Mouse (Mus musculus) forebrain, embryonic 13.5 days (tissue): ENCODE data around the gene Chchd4. TPM values are rescaled to one million over a fixed set of nuclear protein-coding genes. Genes with fewer than 3 reads are reported as not detected.

Experiments
- ATAC-seq: fragments of 200-750 bp; cut with Nextera tagmentation; 2 replicates; pipeline ENCODE4 v1.8.0; 2017
- H3K27ac ChIP-seq: fragments of 300-500 bp; sonication (generic); 2 replicates; pipeline ENCODE4 v1.5.1; 2015; ENCODE audit warnings: inconsistent platforms, mild to moderate bottlenecking, moderate library complexity
- H3K27me3 ChIP-seq: fragments of 300-500 bp; sonication (generic); 2 replicates; pipeline ENCODE4 v1.6.1; 2015; ENCODE audit warnings: mild to moderate bottlenecking, inconsistent platforms
- H3K36me3 ChIP-seq: fragments of 300-500 bp; sonication (generic); 2 replicates; pipeline ENCODE4 v1.6.1; 2015; ENCODE audit warnings: mild to moderate bottlenecking, inconsistent platforms; ENCODE audit not compliant: poor library complexity, severe bottlenecking
- H3K4me1 ChIP-seq: fragments of 300-500 bp; sonication (generic); 2 replicates; pipeline ENCODE4 v1.6.1; 2015; ENCODE audit warnings: inconsistent platforms
- H3K4me2 ChIP-seq: fragments of 300-500 bp; sonication (generic); 2 replicates; pipeline ENCODE4 v1.6.1; 2015; ENCODE audit warnings: inconsistent platforms, mild to moderate bottlenecking, moderate library complexity
- H3K4me3 ChIP-seq: fragments of 300-500 bp; sonication (generic); 2 replicates; pipeline ENCODE4 v1.5.1; 2015; ENCODE audit warnings: mild to moderate bottlenecking, inconsistent platforms
- H3K9ac ChIP-seq: fragments of 300-500 bp; sonication (generic); 2 replicates; pipeline ENCODE4 v1.6.1; 2015; ENCODE audit warnings: mild to moderate bottlenecking, inconsistent platforms
- H3K9me3 ChIP-seq: fragments of 300-500 bp; sonication (generic); replicated peaks from 2 replicates; pipeline ENCODE4 v1.6.1; 2016; ENCODE audit warnings: inconsistent platforms
- WGBS: fragments of 180-500 bp; shearing (Covaris S2); methylation state at CpG from one replicate; pipeline ENCODE4 v1.1.7; 2015; 5-methylcytosine and 5-hydroxymethylcytosine counted together
- polyA plus RNA-seq: library from polyadenylated mRNA; unstranded; fragments of >200 nt; fragmentation: Nextera tagmentation; extraction: Ambion mirVana; gene quantifications from 2 replicates; pipeline ENCODE4 v1.2.1, GENCODE M21; 2015

Chchd4 gene
- polyA plus RNA-seq: 27.3 and 30.7 TPM in 2 replicates

- Histone ChIP-seq H3K4me3 (peak within 1 kb of the TSS; percentile 82), H3K27me3 (no peaks in the 10 kb centered on the region), H3K27ac (peak within 1 kb of the TSS; percentile 51), H3K4me1 (peaks cover 33% of the 10 kb centered on the region), H3K4me2 (peak within 1 kb of the TSS; percentile 86), H3K9me3 (no peaks in the 10 kb centered on the region), H3K36me3 (peaks cover 32% of the 10 kb centered on the region), H3K9ac (peak within 1 kb of the TSS; percentile 81)
- ATAC-seq: peak; percentile 96
- WGBS: under 1% methylated on average over 74 of the region's 74 CpGs
These were observed at the start of gene Chchd4, which contains the start of gene Tmem43 for GRCm38 (mm10) chr6:91472868-91473804. TSS of gene Chchd4 (minus strand) at chr6:91473546. TSS of gene Tmem43 (plus strand) at chr6:91473703.

GRCm38 (mm10) chr6:91522816-91523215 lies 49.5 kb upstream of the Chchd4 start:
- H3K27me3 ChIP-seq: no peaks in the 10 kb centered on the region
- H3K4me3 ChIP-seq: no peak overlapping the region
- H3K36me3 ChIP-seq: peaks cover 79% of the 10 kb centered on the region
- H3K27ac ChIP-seq: no peak overlapping the region
- no peak overlapping the region for H3K9ac ChIP-seq
- 95% methylated on average over 5 of the region's 5 CpGs for WGBS
- H3K4me2 ChIP-seq: no peak overlapping the region
- no peak for ATAC-seq
- H3K9me3 ChIP-seq: no peaks in the 10 kb centered on the region
- H3K4me1 ChIP-seq: no peaks in the 10 kb centered on the region

GRCm38 (mm10) chr6:91518454-91519020 lies 45.2 kb upstream of the Chchd4 start:
- Histone ChIP-seq H3K4me1 (peaks cover 18% of the 10 kb centered on the region), H3K4me2 (no peak overlapping the region), H3K36me3 (peaks cover 57% of the 10 kb centered on the region), H3K9ac (no peak overlapping the region), H3K27me3 (no peaks in the 10 kb centered on the region), H3K4me3 (no peak overlapping the region), H3K27ac (no peak overlapping the region), H3K9me3 (no peaks in the 10 kb centered on the region)
- ATAC-seq: no peak
- WGBS: 94% methylated on average over 7 of the region's 7 CpGs

GRCm38 (mm10) chr6:91515545-91516449 lies 42.5 kb upstream of the Chchd4 start, which contains the start of the genes Xpc and Lsm3:
TSS of gene Xpc (minus strand) at chr6:91515888.
TSS of gene Lsm3 (plus strand) at chr6:91515928.
- Histone ChIP-seq H3K9ac (peak within 1 kb of the TSS; percentile 90), H3K9me3 (no peaks in the 10 kb centered on the region), H3K4me1 (peaks cover 18% of the 10 kb centered on the region), H3K36me3 (peaks cover 30% of the 10 kb centered on the region), H3K4me3 (peak within 1 kb of the TSS; percentile 84), H3K27ac (peak within 1 kb of the TSS; percentile 44; the same call in 1 of the 2 replicates), H3K27me3 (no peaks in the 10 kb centered on the region), H3K4me2 (peak within 1 kb of the TSS; percentile 86)
- WGBS: under 1% methylated on average over 79 of the region's 80 CpGs
- peak; percentile 99 for ATAC-seq

- no peak overlapping the region for H3K27ac ChIP-seq
- no peaks in the 10 kb centered on the region for H3K27me3 ChIP-seq
- H3K4me1 ChIP-seq: peaks cover 18% of the 10 kb centered on the region
- H3K4me3 ChIP-seq: peak overlapping the region; percentile 84
- peaks cover 24% of the 10 kb centered on the region for H3K36me3 ChIP-seq
- 40% methylated on average over 10 of the region's 10 CpGs for WGBS
- H3K9ac ChIP-seq: peak overlapping the region; percentile 78
- ATAC-seq: no peak; the same call in 1 of the 2 replicates
- peak overlapping the region; percentile 86 for H3K4me2 ChIP-seq
- H3K9me3 ChIP-seq: no peaks in the 10 kb centered on the region
These were observed 41.5 kb upstream of the Chchd4 start for GRCm38 (mm10) chr6:91514737-91515362.

- peaks cover 18% of the 10 kb centered on the region for H3K4me1 ChIP-seq
- H3K27ac ChIP-seq: no peak overlapping the region
- ATAC-seq: no peak
- H3K36me3 ChIP-seq: peaks cover 17% of the 10 kb centered on the region
- no peak overlapping the region for H3K9ac ChIP-seq
- peak overlapping the region; percentile 86 for H3K4me2 ChIP-seq
- H3K9me3 ChIP-seq: no peaks in the 10 kb centered on the region
- H3K27me3 ChIP-seq: no peaks in the 10 kb centered on the region
- no peak overlapping the region for H3K4me3 ChIP-seq
These were observed 40.8 kb upstream of the Chchd4 start for GRCm38 (mm10) chr6:91514135-91514534.

- Histone ChIP-seq H3K27me3 (no peaks in the 10 kb centered on the region), H3K9ac (no peak overlapping the region), H3K4me3 (no peak overlapping the region), H3K27ac (no peak overlapping the region), H3K9me3 (no peaks in the 10 kb centered on the region), H3K4me1 (peaks cover 7% of the 10 kb centered on the region), H3K36me3 (peaks cover 38% of the 10 kb centered on the region), H3K4me2 (no peak overlapping the region)
- ATAC-seq: no peak
- WGBS: 88% methylated on average over 10 of the region's 10 CpGs
These were observed 36.9 kb upstream of the Chchd4 start for GRCm38 (mm10) chr6:91510211-91510610.

GRCm38 (mm10) chr6:91509326-91509725 lies 36.0 kb upstream of the Chchd4 start:
- no peaks in the 10 kb centered on the region for H3K27me3 ChIP-seq
- ATAC-seq: no peak
- H3K4me3 ChIP-seq: no peak overlapping the region
- 41% methylated on average over 7 of the region's 7 CpGs for WGBS
- no peak overlapping the region for H3K9ac ChIP-seq
- no peaks in the 10 kb centered on the region for H3K9me3 ChIP-seq
- no peak overlapping the region for H3K4me2 ChIP-seq
- no peak overlapping the region for H3K27ac ChIP-seq
- H3K36me3 ChIP-seq: peaks cover 47% of the 10 kb centered on the region
- no peaks in the 10 kb centered on the region for H3K4me1 ChIP-seq

GRCm38 (mm10) chr6:91508041-91508440 lies 34.7 kb upstream of the Chchd4 start:
- ATAC-seq: no peak
- Histone ChIP-seq H3K27me3 (no peaks in the 10 kb centered on the region), H3K4me2 (no peak overlapping the region), H3K4me1 (no peaks in the 10 kb centered on the region), H3K27ac (no peak overlapping the region), H3K9me3 (no peaks in the 10 kb centered on the region), H3K4me3 (no peak overlapping the region), H3K9ac (no peak overlapping the region), H3K36me3 (peaks cover 60% of the 10 kb centered on the region)
- 92% methylated on average over 3 of the region's 3 CpGs for WGBS

- no peak overlapping the region for H3K27ac ChIP-seq
- H3K4me3 ChIP-seq: no peak overlapping the region
- peaks cover 80% of the 10 kb centered on the region for H3K36me3 ChIP-seq
- 91% methylated on average over 5 of the region's 5 CpGs for WGBS
- no peak overlapping the region for H3K4me2 ChIP-seq
- no peaks in the 10 kb centered on the region for H3K4me1 ChIP-seq
- H3K9me3 ChIP-seq: no peaks in the 10 kb centered on the region
- ATAC-seq: no peak
- H3K27me3 ChIP-seq: no peaks in the 10 kb centered on the region
- H3K9ac ChIP-seq: no peak overlapping the region
These were observed 32.7 kb upstream of the Chchd4 start for GRCm38 (mm10) chr6:91506036-91506435.

GRCm38 (mm10) chr6:91503302-91503701 lies 30.0 kb upstream of the Chchd4 start:
- H3K27ac ChIP-seq: no peak overlapping the region
- H3K4me1 ChIP-seq: no peaks in the 10 kb centered on the region
- H3K9me3 ChIP-seq: no peaks in the 10 kb centered on the region
- peaks cover 100% of the 10 kb centered on the region for H3K36me3 ChIP-seq
- H3K27me3 ChIP-seq: no peaks in the 10 kb centered on the region
- H3K4me2 ChIP-seq: no peak overlapping the region
- H3K4me3 ChIP-seq: no peak overlapping the region
- no peak for ATAC-seq
- 93% methylated on average over 1 of the region's 1 CpGs for WGBS
- H3K9ac ChIP-seq: no peak overlapping the region
